Mouse (Mus musculus) CH12.LX (cell line): ENCODE data around the gene Pgap3.

ENCODE experiments used
- CTCF ChIP-seq, 2 experiments: IDR thresholded peaks in 1 of 2; conservative IDR thresholded peaks in 1 of 2; 2 replicates each; pipeline ENCODE4 v1.5.1; 2011 to 2012; ENCODE audit warnings: low read depth in 2 of 2, low read length in 2 of 2, improper control_type of control experiment in 1 of 2, inconsistent platforms in 1 of 2, mild to moderate bottlenecking in 1 of 2, moderate library complexity in 1 of 2
- EP300 ChIP-seq: IDR thresholded peaks from 2 replicates; pipeline ENCODE4 v1.6.1; 2011; ENCODE audit warnings: low read length, improper control_type of control experiment
- MEF2A ChIP-seq: IDR thresholded peaks from 2 replicates; pipeline ENCODE4 v1.6.1; 2014; ENCODE audit warnings: low read depth, mild to moderate bottlenecking, inconsistent platforms, low read length, improper control_type of control experiment, borderline replicate concordance
- MYC ChIP-seq: IDR thresholded peaks from 2 replicates; pipeline ENCODE4 v1.6.1; 2011; ENCODE audit warnings: low read depth, mild to moderate bottlenecking, improper control_type of control experiment, low read length
- POLR2AphosphoS2 ChIP-seq: IDR thresholded peaks from 2 replicates; pipeline ENCODE4 v1.6.1; 2011; ENCODE audit warnings: low read depth, low read length, improper control_type of control experiment
- RAD21 ChIP-seq: IDR thresholded peaks from 2 replicates; pipeline ENCODE4 v1.6.1; 2011; ENCODE audit warnings: low read depth, mild to moderate bottlenecking, low read length, improper control_type of control experiment, moderate library complexity
- USF1 ChIP-seq: IDR thresholded peaks from 2 replicates; pipeline ENCODE4 v1.6.1; 2014; ENCODE audit warnings: low read depth, mild to moderate bottlenecking, inconsistent platforms, low read length, improper control_type of control experiment

DNA sequence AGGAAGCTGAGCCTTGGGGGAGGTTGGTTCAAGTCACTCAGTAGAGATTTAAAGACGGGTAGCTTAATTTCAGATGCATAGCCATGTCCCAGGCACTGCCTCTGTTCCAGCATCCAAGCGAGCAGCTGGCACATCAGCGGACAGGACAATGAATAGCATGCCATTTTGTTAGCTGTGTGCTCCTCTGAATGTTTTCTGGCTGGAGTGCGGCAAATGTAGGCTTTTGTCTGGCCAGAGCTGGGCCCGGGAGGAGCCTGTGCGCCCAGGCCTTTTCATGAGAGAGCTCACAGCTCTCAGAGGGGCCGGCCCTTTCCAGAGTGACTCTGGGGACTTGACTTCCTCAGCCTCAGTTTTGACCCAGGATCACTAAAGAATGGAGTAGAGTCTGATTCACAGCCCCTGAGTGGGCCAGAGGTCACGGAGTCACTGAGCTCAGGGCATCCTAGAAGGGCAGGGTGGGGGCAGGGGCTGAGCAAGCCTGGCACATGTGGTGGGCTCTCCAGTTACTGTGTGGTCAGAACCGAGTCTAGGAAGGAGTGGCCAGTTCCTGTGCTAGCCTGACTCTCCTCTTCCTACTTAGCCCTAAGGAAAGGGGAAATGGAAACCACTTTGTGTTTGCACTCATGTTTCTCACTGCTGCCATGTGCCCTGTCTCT lies 39.3 kb downstream of the Pgap3 start:
- TF ChIP-seq CTCF (conservative IDR thresholded peaks at IDR 0.05 in 1 of 2, IDR thresholded peaks at IDR 0.05 in 1 of 2; ENCODE audit: low read depth in 2 of 2, low read length in 2 of 2) (no peak), EP300 (no peak), MYC (no peak), POLR2AphosphoS2 (no peak), MEF2A (no peak), RAD21 (no peak), USF1 (no peak)
